In genomic region chr11:58126397-58127160, GRCm38 (mm10) we compare ENCODE assay signal across 10 mouse cellular contexts. TPM values are rescaled to one million over a fixed set of nuclear protein-coding genes. Genes with fewer than 3 reads are reported as not detected.
DNase-seq lines count a peak whose midpoint lies in the region; ATAC-seq lines count a peak whose summit lies in the region.
"Had no signal": no experiment of that assay in that cellular context is flagged by ENCODE, and none has a peak within 500 bp of the region (broad histone marks: within the 10 kb centered on the region; RNA-seq: fewer than 3 reads in every experiment).

No protein-coding gene starts in this region.

- 68% methylated on average over 7 of the region's 7 CpGs for WGBS in liver, embryonic 16.5 days (ENCODE audit: insufficient replicate concordance)

- intact Hi-C loops in heart, postnatal 36 days (cut with DNase I): loop anchor here (2.0 kb wide), 1 partner anchor 22 kb away; the partner anchor contains the start of gene Cnot8

- no peak overlapping the region for H3K4me3 ChIP-seq in liver, embryonic 16.5 days (ENCODE audit: low read depth, low read length)

- peaks cover 14% of the 10 kb centered on the region for H3K4me1 ChIP-seq in liver, embryonic 16.5 days (ENCODE audit: control insufficient read depth, low read depth, low read length)

- ATAC-seq in common myeloid progenitor, adult 5-6 weeks (replicated peaks; ENCODE audit: low read depth, poor library complexity, severe bottlenecking): peak; percentile 25; the same call in 1 of the 2 replicates
- no peak for ATAC-seq in liver, embryonic 16.5 days (ENCODE audit: low read depth)
- ATAC-seq: Patski had no signal

- H3K9ac ChIP-seq in liver, embryonic 16.5 days (ENCODE audit: low read depth, low read length): no peak overlapping the region

- H3K4me2 ChIP-seq in liver, embryonic 16.5 days (ENCODE audit: low read depth, low read length): no peak overlapping the region

- no peaks in the 10 kb centered on the region for H3K27me3 ChIP-seq in liver, embryonic 16.5 days (ENCODE audit: control insufficient read depth, insufficient read depth, low read depth, low read length)
- H3K27me3 ChIP-seq: Patski had no signal

- H3K9me3 ChIP-seq in liver, embryonic 16.5 days (replicated peaks; ENCODE audit: control insufficient read depth, low read length): no peaks in the 10 kb centered on the region

- peak overlapping the region; percentile 65; the same call in 1 of the 2 replicates for H3K27ac ChIP-seq in liver, embryonic 16.5 days (ENCODE audit: low read length)

- peaks cover 12% of the 10 kb centered on the region for H3K36me3 ChIP-seq in liver, embryonic 16.5 days (ENCODE audit: control insufficient read depth, insufficient read depth)

- peak; percentile 53 for DNase-seq in layer of hippocampus, adult 11-12 months (ENCODE audit: low spot score)
- no peak for DNase-seq in layer of hippocampus, postnatal 25 days (ENCODE audit: extremely low spot score in 1 of 2, low spot score in 1 of 2)
- peak; percentile 73 for DNase-seq in adipocyte (ENCODE audit: low spot score)
- peak; percentile 55 to 58 for DNase-seq in heart, postnatal 36 days
- peak; percentile 93 for DNase-seq in skeletal muscle tissue, adult 2 months (ENCODE audit: low read depth, low spot score)
- DNase-seq in thymus, adult 18-20 months: no peak

RNA-seq across cellular contexts. Expression of gene Cnot8, which starts 22.6 kb away (rescaled TPM):
- total RNA-seq in layer of hippocampus, postnatal 25 days (2021): 10 to 100 TPM; 52.7 to 54.5 TPM
- 84.7 and 110 TPM in 2 replicates for total RNA-seq in common myeloid progenitor, adult 5-6 weeks (2017)
- total RNA-seq in heart, postnatal 36 days (2021): 10 to 100 TPM; 36.5 to 37.4 TPM
- polyA plus RNA-seq in liver, embryonic 16.5 days (2015; fragmentation: Nextera tagmentation; extraction: Ambion mirVana): 30.1 and 30.2 TPM in 2 replicates

RNA-seq across cellular contexts. Expression of gene Gm12248, which starts 33.6 kb away (rescaled TPM):
- not detected for total RNA-seq in layer of hippocampus, postnatal 25 days (2021)
- not detected in 2 replicates for total RNA-seq in common myeloid progenitor, adult 5-6 weeks (2017)
- not detected for total RNA-seq in heart, postnatal 36 days (2021)
- not detected in 2 replicates for polyA plus RNA-seq in liver, embryonic 16.5 days (2015; fragmentation: Nextera tagmentation; extraction: Ambion mirVana)
- polyA plus RNA-seq: frontal cortex, adult 2 months; Patski had no signal

RNA-seq across cellular contexts. Expression of gene Gemin5, which starts 41.8 kb away (rescaled TPM):
- total RNA-seq in layer of hippocampus, postnatal 25 days (2021): 10 to 100 TPM; 19.2 to 20.6 TPM
- total RNA-seq in common myeloid progenitor, adult 5-6 weeks (2017): 36.8 and 38.3 TPM in 2 replicates
- 1 to 10 TPM; 8.3 to 9.9 TPM for total RNA-seq in heart, postnatal 36 days (2021)
- polyA plus RNA-seq in liver, embryonic 16.5 days (2015; fragmentation: Nextera tagmentation; extraction: Ambion mirVana): 7.2 and 7.4 TPM in 2 replicates

RNA-seq across cellular contexts. Expression of gene Mrpl22, which starts 44.9 kb away (rescaled TPM):
- total RNA-seq in layer of hippocampus, postnatal 25 days (2021): 10 to 100 TPM; 28.3 to 34.8 TPM
- total RNA-seq in common myeloid progenitor, adult 5-6 weeks (2017): 55.0 and 55.2 TPM in 2 replicates
- 10 to 100 TPM; 50.3 to 53.8 TPM for total RNA-seq in heart, postnatal 36 days (2021)
- polyA plus RNA-seq in liver, embryonic 16.5 days (2015; fragmentation: Nextera tagmentation; extraction: Ambion mirVana): 74.9 and 83.3 TPM in 2 replicates

Comparison
In these comparisons a context has a peak if more than half of its experiments do, and no peak if none do; other contexts are left out.
1. DNase-seq: peak in layer of hippocampus, adult 11-12 months (single experiment), adipocyte (single experiment), heart, postnatal 36 days (2 of 2) and skeletal muscle tissue, adult 2 months (single experiment); none in layer of hippocampus, postnatal 25 days (0 of 2) and thymus, adult 18-20 months (0 of 2).